Mouse (Mus musculus): ENCODE measurements around the gene Dvl3. TPM values are rescaled to one million over a fixed set of nuclear protein-coding genes. Genes with fewer than 3 reads are reported as not detected.

Gene Dvl3
- polyA plus RNA-seq, 1 experiment from 2014 or later, result 51.1 TPM

DNA sequence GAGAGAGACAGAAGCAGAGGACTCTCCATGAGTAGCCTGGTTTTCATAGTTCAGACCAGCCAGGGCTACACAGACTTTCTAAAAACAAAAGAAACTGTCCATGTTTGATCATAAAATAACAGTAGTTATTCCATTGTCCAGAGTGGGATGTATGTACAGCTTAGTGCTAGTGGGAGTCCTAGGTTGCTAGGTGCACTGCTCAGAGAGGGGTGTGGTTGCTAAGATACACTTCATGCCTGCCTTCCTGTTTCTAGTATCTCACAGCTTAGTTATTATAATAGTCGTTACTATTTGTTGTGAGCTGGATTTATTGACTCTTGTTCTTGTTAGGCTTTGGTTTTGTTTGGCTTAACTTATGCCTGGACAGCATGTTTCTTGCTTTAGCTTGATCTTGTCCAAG is 48.3 kb downstream of the Dvl3 start:
- no peak for DNase-seq (ENCODE audit: low spot score)
- no peaks in the 10 kb centered on the region for H3K27me3 ChIP-seq (ENCODE audit: insufficient read depth, poor library complexity, severe bottlenecking)
- H3K9me3 ChIP-seq, result no peaks in the 10 kb centered on the region
- 63% methylated on average over 1 of the region's 1 CpGs for WGBS
- peaks cover 34% of the 10 kb centered on the region for H3K36me3 ChIP-seq
- no peaks in the 10 kb centered on the region for H3K4me1 ChIP-seq (replicated peaks)
- H3K27ac ChIP-seq, result no peak overlapping the region
- H3K4me3 ChIP-seq, result no peak overlapping the region

Other genes with a start within 250 kb of the Dvl3 start
- 118 and 133 TPM in 2 replicates for gene Parl, start 214.6 kb upstream of the Dvl3 start, polyA plus RNA-seq (2016; fragmentation: Nextera tagmentation; extraction: Ambion mirVana)
- gene Cyp2ab1, start 191.6 kb upstream of the Dvl3 start, polyA plus RNA-seq (2016; fragmentation: Nextera tagmentation; extraction: Ambion mirVana), result not detected in 2 replicates
- gene Abcc5, start 90.6 kb upstream of the Dvl3 start, polyA plus RNA-seq (2016; fragmentation: Nextera tagmentation; extraction: Ambion mirVana), result 63.6 and 65.8 TPM in 2 replicates
- 150 and 153 TPM in 2 replicates for gene Eif2b5, start 18.2 kb upstream of the Dvl3 start, polyA plus RNA-seq (2016; fragmentation: Nextera tagmentation; extraction: Ambion mirVana)
- 705 and 825 TPM in 2 replicates for gene Ap2m1, start 18.5 kb downstream of the Dvl3 start, polyA plus RNA-seq (2016; fragmentation: Nextera tagmentation; extraction: Ambion mirVana)
- gene Abcf3, start 31.6 kb downstream of the Dvl3 start, polyA plus RNA-seq (2016; fragmentation: Nextera tagmentation; extraction: Ambion mirVana), result 59.4 and 65.2 TPM in 2 replicates
- 2.9 and 4.0 TPM in 2 replicates for gene Vwa5b2, start 72.5 kb downstream of the Dvl3 start, polyA plus RNA-seq (2016; fragmentation: Nextera tagmentation; extraction: Ambion mirVana)
- 33.4 and 38.8 TPM in 2 replicates for gene Eef1akmt4, start 94.6 kb downstream of the Dvl3 start, polyA plus RNA-seq (2016; fragmentation: Nextera tagmentation; extraction: Ambion mirVana)
- 0.18 TPM in 1 of 2 replicates, not detected in the other for gene Gm49333, start 94.6 kb downstream of the Dvl3 start, polyA plus RNA-seq (2016; fragmentation: Nextera tagmentation; extraction: Ambion mirVana)
- 59.2 and 61.3 TPM in 2 replicates for gene Alg3, start 94.8 kb downstream of the Dvl3 start, polyA plus RNA-seq (2016; fragmentation: Nextera tagmentation; extraction: Ambion mirVana)
- 2.6 and 4.2 TPM in 2 replicates for gene Camk2n2, start 104.3 kb downstream of the Dvl3 start, polyA plus RNA-seq (2016; fragmentation: Nextera tagmentation; extraction: Ambion mirVana)
- gene Ece2, start 112.8 kb downstream of the Dvl3 start, polyA plus RNA-seq (2016; fragmentation: Nextera tagmentation; extraction: Ambion mirVana), result 4.2 TPM in 2 replicates
- 466 and 503 TPM in 2 replicates for gene Psmd2, start 134.7 kb downstream of the Dvl3 start, polyA plus RNA-seq (2016; fragmentation: Nextera tagmentation; extraction: Ambion mirVana)
- 181 and 224 TPM in 2 replicates for gene Eif4g1, start 151.3 kb downstream of the Dvl3 start, polyA plus RNA-seq (2016; fragmentation: Nextera tagmentation; extraction: Ambion mirVana)
- 6.7 and 9.4 TPM in 2 replicates for gene Fam131a, start 176.3 kb downstream of the Dvl3 start, polyA plus RNA-seq (2016; fragmentation: Nextera tagmentation; extraction: Ambion mirVana)
- gene Polr2h, start 200.7 kb downstream of the Dvl3 start, polyA plus RNA-seq (2016; fragmentation: Nextera tagmentation; extraction: Ambion mirVana), result 114 and 140 TPM in 2 replicates
- gene Clcn2, start 200.8 kb downstream of the Dvl3 start, polyA plus RNA-seq (2016; fragmentation: Nextera tagmentation; extraction: Ambion mirVana), result 15.5 and 22.1 TPM in 2 replicates
- gene Chrd, start 216.1 kb downstream of the Dvl3 start, polyA plus RNA-seq (2016; fragmentation: Nextera tagmentation; extraction: Ambion mirVana), result 1.6 and 3.6 TPM in 2 replicates
- gene Thpo, start 217.5 kb downstream of the Dvl3 start, polyA plus RNA-seq (2016; fragmentation: Nextera tagmentation; extraction: Ambion mirVana), result 0.30 and 0.77 TPM in 2 replicates